Mouse (Mus musculus) lung, adult 10 weeks (tissue): ENCODE results near the gene Clec2i. TPM values are rescaled to one million over a fixed set of nuclear protein-coding genes. Genes with fewer than 3 reads are reported as not detected.

Experiments used
- polyA plus RNA-seq: library from polyadenylated mRNA; stranded (reverse); fragments of 350-450 nt; fragmentation: Illumina TruSeq; extraction: RNeasy Lipid Tissue Mini Kit (QIAGEN cat#74804); gene quantifications from one replicate; pipeline ENCODE4 v1.2.3, GENCODE M21; 2014; ENCODE audit warnings: low read depth, low replicate concordance; ENCODE audit not compliant: insufficient read depth

The Clec2i gene
- 3.0 TPM for polyA plus RNA-seq

GRCm38 (mm10) chr6:128887091-128887790 is at the start of gene Clec2i:
TSS of gene Clec2i (plus strand) at chr6:128887588.

GRCm38 (mm10) chr6:128890948-128891355 is 3.6 kb downstream of the Clec2i start, which contains the start of gene BC035044:
TSS of gene BC035044 (minus strand) at chr6:128891126.

GRCm38 (mm10) chr6:128934081-128934480 is 46.7 kb downstream of the Clec2i start, which contains the start of gene Clec2g:
TSS of gene Clec2g (plus strand) at chr6:128934381.

Other genes with a start within 250 kb of the Clec2i start
- gene Clec2h, start 225.2 kb upstream of the Clec2i start, polyA plus RNA-seq: not detected
- gene Klrb1, start 164.5 kb upstream of the Clec2i start, polyA plus RNA-seq: not detected
- gene Klrb1c, start 98.4 kb upstream of the Clec2i start, polyA plus RNA-seq: 7.1 TPM
- gene Gm44511, start 61.3 kb upstream of the Clec2i start, polyA plus RNA-seq: not detected
- gene Klrb1b, start 61.3 kb upstream of the Clec2i start, polyA plus RNA-seq: 5.0 TPM
- 4.2 TPM for gene BC035044, start 3.5 kb downstream of the Clec2i start, polyA plus RNA-seq
- gene Clec2g, start 46.8 kb downstream of the Clec2i start, polyA plus RNA-seq: not detected
- gene Klrb1f, start 158.3 kb downstream of the Clec2i start, polyA plus RNA-seq: 0.86 TPM
- not detected for gene Clec2e, start 213.3 kb downstream of the Clec2i start, polyA plus RNA-seq